ENCODE assay signal across 32 mouse cellular contexts in genomic region chr17:15140391-15140790, GRCm38 (mm10).
A peak's percentile ranks its signal among the peaks of the same experiment; 100 is the strongest.
DNase-seq lines count a peak whose midpoint lies in the region; ATAC-seq and TF ChIP-seq lines count a peak whose summit lies in the region.
"Had no signal": no experiment of that assay in that cellular context is flagged by ENCODE, and none has a peak within 500 bp of the region (broad histone marks: within the 10 kb centered on the region; RNA-seq: fewer than 3 reads in every experiment).

No protein-coding gene starts in this region.

- no peaks in the 10 kb centered on the region for H3K9me3 ChIP-seq in heart, embryonic 10.5 days
- H3K9me3 ChIP-seq in heart, embryonic 12.5 days (replicated peaks), result no peaks in the 10 kb centered on the region
- H3K9me3 ChIP-seq in intestine, embryonic 15.5 days, result no peaks in the 10 kb centered on the region
- H3K9me3 ChIP-seq: embryonic facial prominence, embryonic 13.5 days; forebrain, embryonic 10.5 days; forebrain, embryonic 15.5 days; G1E; heart, embryonic 15.5 days; hindbrain, embryonic 13.5 days; limb, embryonic 10.5 days; limb, embryonic 15.5 days; liver, embryonic 13.5 days; midbrain, embryonic 12.5 days; neural tube, embryonic 12.5 days had no signal

- H3K9ac ChIP-seq in heart, embryonic 12.5 days, result no peak overlapping the region
- no peak overlapping the region for H3K9ac ChIP-seq in intestine, embryonic 15.5 days
- H3K9ac ChIP-seq: embryonic facial prominence, embryonic 13.5 days; forebrain, embryonic 15.5 days; heart, embryonic 15.5 days; hindbrain, embryonic 13.5 days; limb, embryonic 15.5 days; liver, embryonic 13.5 days; midbrain, embryonic 12.5 days; neural tube, embryonic 12.5 days had no signal

- no peak overlapping the region for H3K4me2 ChIP-seq in heart, embryonic 12.5 days
- no peak overlapping the region for H3K4me2 ChIP-seq in intestine, embryonic 15.5 days (replicated peaks)
- H3K4me2 ChIP-seq: embryonic facial prominence, embryonic 13.5 days; forebrain, embryonic 15.5 days; heart, embryonic 15.5 days; hindbrain, embryonic 13.5 days; limb, embryonic 15.5 days; liver, embryonic 13.5 days; midbrain, embryonic 12.5 days; neural tube, embryonic 12.5 days had no signal

- ATAC-seq in heart, embryonic 12.5 days (ENCODE audit: insufficient number of reproducible peaks, low FRiP score), result no peak
- no peak for ATAC-seq in intestine, embryonic 15.5 days
- ATAC-seq: forebrain, embryonic 15.5 days; intestine, postnatal 0 days; Patski had no signal

- H3K4me3 ChIP-seq in heart, embryonic 10.5 days, result no peak overlapping the region
- no peak overlapping the region for H3K4me3 ChIP-seq in heart, embryonic 12.5 days
- H3K4me3 ChIP-seq in lung, adult 2 months (replicated peaks; ENCODE audit: extremely low read depth, low read depth, low read length), result no peak overlapping the region
- H3K4me3 ChIP-seq in intestine, embryonic 15.5 days (replicated peaks), result no peak overlapping the region
- H3K4me3 ChIP-seq: embryonic facial prominence, embryonic 13.5 days; forebrain, embryonic 10.5 days; forebrain, embryonic 15.5 days; heart, adult 2 months; heart, embryonic 15.5 days; hindbrain, embryonic 13.5 days; limb, embryonic 10.5 days; limb, embryonic 15.5 days; liver, embryonic 13.5 days; midbrain, embryonic 12.5 days; myocyte; neural tube, embryonic 12.5 days had no signal

- no peak for TF ChIP-seq POLR2A in lung, adult 2 months (IDR thresholded peaks at IDR 0.05; ENCODE audit: borderline replicate concordance, extremely low read depth, low read depth, low read length)

- no peak for TF ChIP-seq CTCF in lung, adult 2 months (IDR thresholded peaks at IDR 0.05; ENCODE audit: insufficient read depth, low read length)

- peaks cover 3% of the 10 kb centered on the region; the same call in 1 of the 2 replicates for H3K27me3 ChIP-seq in heart, embryonic 10.5 days (ENCODE audit: insufficient read depth, poor library complexity, severe bottlenecking)
- peaks cover 5% of the 10 kb centered on the region; the same call in 1 of the 2 replicates for H3K27me3 ChIP-seq in heart, embryonic 12.5 days (replicated peaks)
- H3K27me3 ChIP-seq in intestine, embryonic 15.5 days (replicated peaks), result no peaks in the 10 kb centered on the region
- H3K27me3 ChIP-seq: embryonic facial prominence, embryonic 13.5 days; forebrain, embryonic 15.5 days; heart, embryonic 15.5 days; hindbrain, embryonic 13.5 days; limb, embryonic 15.5 days; liver, embryonic 13.5 days; midbrain, embryonic 12.5 days; neural tube, embryonic 12.5 days; Patski had no signal

- H3K27ac ChIP-seq in heart, embryonic 10.5 days, result no peak overlapping the region
- no peak overlapping the region for H3K27ac ChIP-seq in heart, embryonic 12.5 days (ENCODE audit: poor library complexity, severe bottlenecking)
- H3K27ac ChIP-seq in intestine, embryonic 15.5 days, result no peak overlapping the region
- H3K27ac ChIP-seq: embryonic facial prominence, embryonic 13.5 days; forebrain, embryonic 10.5 days; forebrain, embryonic 15.5 days; heart, adult 2 months; heart, embryonic 15.5 days; hindbrain, embryonic 13.5 days; kidney, postnatal 0 days; limb, embryonic 10.5 days; limb, embryonic 15.5 days; liver, embryonic 13.5 days; midbrain, embryonic 12.5 days; neural tube, embryonic 12.5 days had no signal

- DNase-seq in heart, embryonic 10.5 days (ENCODE audit: low spot score), result peak; percentile 75
- peak; percentile 32 to 40 for DNase-seq in lung, adult 18-20 months
- no peak for DNase-seq in lung, adult 2 months
- DNase-seq in 3134 (ENCODE audit: extremely low read depth, insufficient read length, low spot score) (peak; percentile 24), 3T3-L1 (ENCODE audit: low read depth, low spot score) (peak; percentile 36)
- DNase-seq in adrenal gland, postnatal 4 days (ENCODE audit: low spot score in 2 of 2), result no peak
- DNase-seq: adrenal gland, postnatal 25 days; cerebellum, adult 18-20 months; cerebellum, postnatal 10 days; gastrocnemius, postnatal 10 days; heart, postnatal 4 days; layer of hippocampus, adult 9-11 months; liver, embryonic 13.5 days; right cerebral cortex, adult 18-20 months; thymus, postnatal 4 days had no signal

- no peaks in the 10 kb centered on the region for H3K4me1 ChIP-seq in heart, embryonic 10.5 days
- H3K4me1 ChIP-seq in heart, embryonic 12.5 days (replicated peaks), result peaks cover 16% of the 10 kb centered on the region
- H3K4me1 ChIP-seq in lung, adult 2 months (ENCODE audit: control insufficient read depth, insufficient read depth, low read length), result peaks cover 3% of the 10 kb centered on the region
- H3K4me1 ChIP-seq in intestine, embryonic 15.5 days (replicated peaks), result no peaks in the 10 kb centered on the region
- H3K4me1 ChIP-seq: embryonic facial prominence, embryonic 13.5 days; forebrain, embryonic 15.5 days; heart, embryonic 15.5 days; limb, embryonic 10.5 days; limb, embryonic 15.5 days; liver, embryonic 13.5 days; neural tube, embryonic 12.5 days had no signal

- H3K36me3 ChIP-seq in heart, embryonic 10.5 days, result no peaks in the 10 kb centered on the region
- no peaks in the 10 kb centered on the region for H3K36me3 ChIP-seq in heart, embryonic 12.5 days
- H3K36me3 ChIP-seq in intestine, embryonic 15.5 days, result no peaks in the 10 kb centered on the region
- H3K36me3 ChIP-seq: embryonic facial prominence, embryonic 13.5 days; forebrain, embryonic 10.5 days; forebrain, embryonic 15.5 days; G1E; heart, embryonic 15.5 days; hindbrain, embryonic 13.5 days; limb, embryonic 10.5 days; limb, embryonic 15.5 days; liver, embryonic 13.5 days; midbrain, embryonic 12.5 days; neural tube, embryonic 12.5 days had no signal

- 46% methylated on average over 4 of the region's 4 CpGs for WGBS in heart, embryonic 10.5 days
- WGBS in heart, embryonic 12.5 days, result 46% methylated on average over 4 of the region's 4 CpGs
- 51% methylated on average over 4 of the region's 4 CpGs for WGBS in lung, adult 2 months
- 64% methylated on average over 4 of the region's 4 CpGs for WGBS in intestine, embryonic 15.5 days

Comparison
In these comparisons a context has a peak if more than half of its experiments do, and no peak if none do; other contexts are left out.
1. DNase-seq: peak in heart, embryonic 10.5 days (single experiment), lung, adult 18-20 months (2 of 2), 3134 (single experiment) and 3T3-L1 (single experiment); none in lung, adult 2 months (single experiment) and adrenal gland, postnatal 4 days (0 of 2).